Mouse (Mus musculus) ES-Bruce4 (cell line): ENCODE data around the gene Obsl1. TPM values are rescaled to one million over a fixed set of nuclear protein-coding genes. Genes with fewer than 3 reads are reported as not detected.

Experiments used
- H3K27ac ChIP-seq: 2 replicates; pipeline ENCODE4 v1.5.1; 2012; ENCODE audit warnings: low read length, inconsistent platforms; ENCODE audit not compliant: insufficient read depth
- H3K27me3 ChIP-seq: 2 replicates; pipeline ENCODE4 v1.6.1; 2012; ENCODE audit warnings: mild to moderate bottlenecking, low read length, inconsistent platforms; ENCODE audit not compliant: control insufficient read depth, poor library complexity, insufficient read depth, severe bottlenecking
- H3K36me3 ChIP-seq: 2 replicates; pipeline ENCODE4 v1.6.1; 2012; ENCODE audit warnings: inconsistent platforms, mild to moderate bottlenecking, low read length, moderate library complexity; ENCODE audit not compliant: control insufficient read depth, poor library complexity, insufficient read depth, severe bottlenecking
- H3K4me1 ChIP-seq: one replicate; pipeline ENCODE4 v1.8.1; 2011; ENCODE audit warnings: low read length; ENCODE audit not compliant: control insufficient read depth, insufficient read depth
- H3K4me3 ChIP-seq: 2 replicates; pipeline ENCODE4 v1.5.1; 2011; ENCODE audit warnings: low read depth, mild to moderate bottlenecking, low read length
- H3K9ac ChIP-seq: 2 replicates; pipeline ENCODE4 v1.6.1; 2012; ENCODE audit warnings: low read depth, mild to moderate bottlenecking, inconsistent platforms; ENCODE audit not compliant: poor library complexity, severe bottlenecking
- H3K9me3 ChIP-seq: replicated peaks from 2 replicates; pipeline ENCODE4 v1.6.1; 2012; ENCODE audit warnings: mild to moderate bottlenecking, low read length, inconsistent platforms; ENCODE audit not compliant: control insufficient read depth, poor library complexity, insufficient read depth, severe bottlenecking
- CTCF ChIP-seq: IDR thresholded peaks from one replicate; pipeline ENCODE4 v1.8.1; 2011; ENCODE audit warnings: low read depth, low read length
- EP300 ChIP-seq: IDR thresholded peaks from 2 replicates; pipeline ENCODE4 v1.6.1; 2011; ENCODE audit warnings: low read depth, low read length; ENCODE audit not compliant: insufficient read depth
- POLR2A ChIP-seq: IDR thresholded peaks from one replicate; pipeline ENCODE4 v1.8.1; 2011; ENCODE audit warnings: low read length; ENCODE audit not compliant: insufficient read depth
- polyA plus RNA-seq: library from polyadenylated mRNA; stranded (reverse); fragments of >200 nt; gene quantifications from 2 replicates; pipeline ENCODE4 v1.2.4, GENCODE M21; 2011; ENCODE audit warnings: low read depth; ENCODE audit not compliant: missing spikeins, insufficient read depth, insufficient read length

The Obsl1 gene
- polyA plus RNA-seq, result 32.6 and 32.9 TPM in 2 replicates

- H3K4me3 ChIP-seq, result peak within 1 kb of the TSS; percentile 57
- no peaks in the 10 kb centered on the region for H3K27me3 ChIP-seq
- H3K9me3 ChIP-seq, result no peaks in the 10 kb centered on the region
- H3K9ac ChIP-seq, result peak within 1 kb of the TSS; percentile 91
- peaks cover 11% of the 10 kb centered on the region for H3K4me1 ChIP-seq
- no peaks in the 10 kb centered on the region for H3K36me3 ChIP-seq
- H3K27ac ChIP-seq, result no peak within 1 kb of the TSS
- no peak for TF ChIP-seq CTCF
- peak; percentile 20; the same call in 1 of the 2 replicates for TF ChIP-seq EP300
- no peak for TF ChIP-seq POLR2A
These were observed at the start of gene Obsl1 for GRCm38 (mm10) chr1:75505956-75506831. TSS of gene Obsl1 (minus strand) at chr1:75506452.

DNA sequence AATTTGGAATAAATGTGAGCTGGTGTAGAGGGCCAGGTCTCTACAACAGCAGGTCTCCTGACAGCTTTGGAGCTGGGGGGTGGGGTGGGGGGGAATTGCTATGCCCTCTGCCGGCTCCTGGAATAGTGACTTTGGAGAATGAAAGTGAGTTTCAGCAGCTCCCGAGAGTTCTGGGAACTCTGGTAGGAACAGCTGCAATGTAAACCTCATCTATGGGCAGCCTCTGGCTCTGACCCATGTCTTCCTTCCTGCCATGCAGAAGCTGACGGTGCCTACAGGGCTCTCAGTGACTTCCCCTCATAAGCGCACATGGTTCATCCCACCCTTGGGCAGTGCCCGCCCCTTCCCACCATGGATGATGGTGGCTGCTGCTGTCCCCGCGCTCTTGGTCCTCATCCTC, 49.4 kb upstream of the Obsl1 start:
- Histone ChIP-seq H3K9ac (no peak overlapping the region), H3K36me3 (no peaks in the 10 kb centered on the region), H3K27ac (no peak overlapping the region), H3K9me3 (no peaks in the 10 kb centered on the region), H3K27me3 (no peaks in the 10 kb centered on the region), H3K4me1 (peaks cover 2% of the 10 kb centered on the region), H3K4me3 (no peak overlapping the region)
- TF ChIP-seq EP300 (no peak), CTCF (no peak), POLR2A (no peak)

DNA sequence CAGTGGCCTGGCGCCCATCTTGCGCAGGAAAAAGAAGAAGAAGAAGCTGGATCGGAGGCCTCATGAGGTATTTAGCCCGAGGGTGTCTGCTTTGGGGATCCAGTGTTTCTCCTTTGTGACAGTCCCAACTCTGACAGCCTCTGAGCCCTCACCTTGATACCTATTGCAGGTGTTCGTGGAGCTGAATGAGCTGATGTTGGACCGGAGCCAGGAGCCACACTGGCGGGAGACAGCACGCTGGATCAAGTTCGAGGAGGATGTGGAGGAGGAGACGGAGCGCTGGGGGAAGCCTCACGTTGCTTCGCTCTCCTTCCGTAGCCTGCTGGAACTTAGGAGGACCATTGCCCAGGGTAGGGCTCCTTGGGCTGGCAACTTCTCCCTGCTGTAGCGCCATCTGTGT, 44.3 kb upstream of the Obsl1 start:
- Histone ChIP-seq H3K9ac (no peak overlapping the region), H3K36me3 (no peaks in the 10 kb centered on the region), H3K27ac (no peak overlapping the region)

DNA sequence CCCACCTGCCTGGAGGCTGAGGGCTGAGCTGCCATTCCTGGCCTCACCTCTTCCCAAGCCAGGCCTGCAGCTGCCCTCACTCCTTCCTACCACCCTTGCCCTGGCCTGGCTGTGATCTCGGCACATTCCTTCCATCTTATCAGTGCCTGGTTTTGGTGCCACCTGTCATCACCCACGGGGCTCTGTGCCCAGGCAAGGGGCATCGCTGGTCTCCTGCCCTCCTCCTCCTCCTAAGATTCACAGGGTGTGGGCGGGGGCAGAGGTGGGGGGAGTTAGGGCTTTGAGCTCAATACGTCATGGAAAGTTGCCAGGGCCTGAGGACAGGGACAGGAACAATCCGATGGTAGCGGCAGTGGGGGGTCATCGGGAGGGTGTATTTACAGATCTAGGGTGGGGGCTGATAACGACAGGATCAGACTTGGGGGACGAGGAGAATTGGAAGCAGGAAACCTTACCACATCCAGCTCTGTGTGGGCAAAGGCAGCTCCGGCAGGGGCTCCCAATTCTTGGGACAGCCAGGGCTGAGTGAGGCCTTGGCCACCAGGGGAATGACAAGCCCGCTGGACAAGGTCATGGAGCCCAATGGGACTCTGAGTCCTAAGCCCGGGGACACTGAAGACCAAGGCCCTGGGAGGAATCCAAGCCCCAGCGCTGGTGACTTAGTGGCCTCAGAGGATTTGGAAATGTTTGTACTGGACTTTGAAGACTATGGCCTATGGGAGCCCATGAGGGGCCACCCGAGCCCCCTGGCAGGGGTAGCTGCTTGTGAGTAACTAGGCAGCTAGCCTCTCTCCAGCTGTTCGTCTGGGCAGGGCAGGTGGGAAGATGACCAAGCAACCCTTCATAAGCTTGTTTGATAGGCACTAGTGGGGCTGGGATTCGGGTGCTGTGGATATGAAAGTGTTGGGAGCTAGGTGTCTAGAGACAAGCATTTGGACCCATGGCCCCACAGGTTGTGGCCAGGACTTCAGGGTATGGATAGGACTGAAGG, 43.3 kb upstream of the Obsl1 start:
- H3K4me1 ChIP-seq, result peaks cover 2% of the 10 kb centered on the region
- H3K4me3 ChIP-seq, result no peak overlapping the region
- H3K36me3 ChIP-seq, result no peaks in the 10 kb centered on the region
- H3K27ac ChIP-seq, result no peak overlapping the region
- no peak for TF ChIP-seq CTCF
- TF ChIP-seq EP300, result no peak
- no peak for TF ChIP-seq POLR2A
- H3K9me3 ChIP-seq, result no peaks in the 10 kb centered on the region
- no peaks in the 10 kb centered on the region for H3K27me3 ChIP-seq
- H3K9ac ChIP-seq, result no peak overlapping the region

More for the DNA sequence above, 44.3 kb upstream of the Obsl1 start:
- TF ChIP-seq POLR2A (no peak), CTCF (no peak), EP300 (no peak)
- Histone ChIP-seq H3K27me3 (no peaks in the 10 kb centered on the region), H3K4me1 (peaks cover 2% of the 10 kb centered on the region), H3K4me3 (no peak overlapping the region), H3K9me3 (no peaks in the 10 kb centered on the region)

- Histone ChIP-seq H3K9ac (no peak overlapping the region), H3K36me3 (no peaks in the 10 kb centered on the region), H3K27ac (no peak overlapping the region), H3K4me3 (0 out of 2 replicates have a peak overlapping the region, but pooled peaks have one; percentile 19), H3K27me3 (no peaks in the 10 kb centered on the region), H3K9me3 (no peaks in the 10 kb centered on the region), H3K4me1 (peaks cover 2% of the 10 kb centered on the region)
- no peak for TF ChIP-seq CTCF
- TF ChIP-seq EP300, result no peak
- TF ChIP-seq POLR2A, result no peak
These were observed 42.6 kb upstream of the Obsl1 start for GRCm38 (mm10) chr1:75548871-75549270.
